Mouse (Mus musculus): Measurements from ENCODE around the gene Gnb5. TPM values are rescaled to one million over a fixed set of nuclear protein-coding genes. Genes with fewer than 3 reads are reported as not detected.

The Gnb5 gene
- polyA plus RNA-seq, 1 experiment = 24.0 TPM

DNA sequence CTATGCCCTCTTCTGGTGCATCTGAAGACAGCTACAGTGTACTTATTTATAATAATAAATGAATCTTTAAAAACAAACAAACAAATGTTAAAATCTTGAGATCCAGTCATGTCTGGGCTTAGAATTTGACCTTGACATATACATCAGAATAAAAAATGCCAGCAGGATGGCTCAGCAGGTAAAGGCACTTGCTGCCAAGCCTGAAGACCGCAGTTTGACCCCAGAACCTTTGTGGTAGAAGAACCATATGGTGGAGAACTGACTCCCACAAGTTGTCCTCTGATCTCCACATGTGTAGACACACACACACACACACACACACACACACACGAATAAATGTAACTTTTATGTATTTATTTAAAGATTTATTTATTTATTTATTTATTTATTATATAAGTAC is 3.1 kb upstream of the Gnb5 start:
- Histone ChIP-seq H3K27ac (ENCODE audit: insufficient read depth, low read length) (no peak overlapping the region), H3K4me1 (ENCODE audit: control insufficient read depth, insufficient read depth, low read length) (no peaks in the 10 kb centered on the region), H3K4me3 (ENCODE audit: insufficient read depth, low read length) (no peak overlapping the region)
- TF ChIP-seq POLR2A (IDR thresholded peaks at IDR 0.05; ENCODE audit: low read depth, low read length) (no peak), CTCF (IDR thresholded peaks at IDR 0.05; ENCODE audit: borderline replicate concordance, insufficient read depth, low read length) (no peak)

DNA sequence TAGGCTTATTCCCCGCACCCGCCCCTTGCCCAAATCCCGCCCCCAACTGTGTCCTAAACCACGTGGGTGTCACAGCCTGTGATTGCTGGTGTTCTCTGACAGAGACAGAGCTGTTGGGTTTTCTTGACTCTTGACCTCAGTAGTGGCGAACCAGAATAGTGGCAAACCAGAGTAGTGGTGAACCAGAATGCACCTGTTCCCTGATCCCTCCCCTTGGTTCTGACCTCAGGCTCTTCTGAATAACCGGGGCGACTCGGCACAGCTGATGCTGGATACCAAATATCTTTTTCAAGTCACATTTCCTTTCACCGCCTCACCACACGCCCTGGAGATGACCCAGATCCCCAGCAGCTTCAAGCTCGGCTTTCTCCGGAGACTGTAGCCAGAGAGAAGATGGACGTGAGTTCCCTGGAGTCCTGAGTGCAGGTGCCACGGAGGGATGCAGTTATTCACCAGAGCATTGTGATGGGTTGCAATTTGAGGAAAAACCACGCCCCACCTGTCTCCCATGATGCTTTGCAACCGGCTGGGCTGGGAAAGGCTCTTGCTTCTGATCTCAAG is 2.3 kb upstream of the Gnb5 start:
- H3K4me1 ChIP-seq (ENCODE audit: control insufficient read depth, insufficient read depth, low read length) = no peaks in the 10 kb centered on the region
- no peak overlapping the region for H3K27ac ChIP-seq (ENCODE audit: insufficient read depth, low read length)
- TF ChIP-seq CTCF (IDR thresholded peaks at IDR 0.05; ENCODE audit: borderline replicate concordance, insufficient read depth, low read length) (no peak), POLR2A (IDR thresholded peaks at IDR 0.05; ENCODE audit: low read depth, low read length) (no peak)
- H3K4me3 ChIP-seq (ENCODE audit: insufficient read depth, low read length) = no peak overlapping the region

DNA sequence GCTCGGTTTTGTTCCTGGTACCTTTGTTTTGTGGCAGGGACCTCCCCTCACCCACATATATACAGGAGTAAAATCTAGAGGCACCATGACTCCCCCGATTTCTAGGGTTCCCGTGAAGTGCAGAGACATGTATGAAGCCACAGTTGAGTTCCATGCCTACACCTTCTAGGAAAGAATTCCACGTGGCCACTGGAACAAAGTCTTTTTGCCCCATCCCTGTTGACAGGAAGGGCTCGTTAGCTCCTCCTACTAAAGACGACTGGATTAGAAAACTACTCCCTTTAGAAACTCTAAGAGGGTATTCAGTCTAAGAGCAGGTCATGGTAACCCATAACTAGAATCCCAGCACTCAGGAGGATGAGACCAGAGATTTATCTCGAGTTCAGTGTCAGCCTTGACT is 1.8 kb upstream of the Gnb5 start:
- no peak for TF ChIP-seq CTCF (IDR thresholded peaks at IDR 0.05; ENCODE audit: borderline replicate concordance, insufficient read depth, low read length)
- TF ChIP-seq POLR2A (IDR thresholded peaks at IDR 0.05; ENCODE audit: low read depth, low read length) = no peak
- Histone ChIP-seq H3K4me1 (ENCODE audit: control insufficient read depth, insufficient read depth, low read length) (no peaks in the 10 kb centered on the region), H3K27ac (ENCODE audit: insufficient read depth, low read length) (no peak overlapping the region), H3K4me3 (ENCODE audit: insufficient read depth, low read length) (no peak overlapping the region)

DNA sequence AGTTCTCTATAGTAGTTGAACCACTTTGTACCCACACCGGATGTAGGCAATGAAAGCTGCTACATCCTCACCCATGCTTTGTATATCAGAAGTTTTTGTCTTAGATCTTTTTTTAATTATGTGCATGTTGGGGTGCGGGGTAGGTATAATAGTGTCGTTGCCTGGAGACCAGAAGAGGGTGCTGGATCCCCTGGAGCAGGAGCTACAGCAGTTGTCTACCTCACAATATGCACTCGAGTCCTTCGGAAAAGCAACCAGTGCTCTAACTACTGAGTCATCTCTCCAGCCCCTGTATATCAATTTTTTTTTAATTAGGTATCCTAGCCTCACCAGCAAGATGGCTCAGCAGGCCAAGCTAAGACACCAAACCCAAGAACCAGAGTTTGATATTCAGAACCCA is 927 bp downstream of the Gnb5 start:
- TF ChIP-seq CTCF (IDR thresholded peaks at IDR 0.05; ENCODE audit: borderline replicate concordance, insufficient read depth, low read length) (no peak), POLR2A (IDR thresholded peaks at IDR 0.05; ENCODE audit: low read depth, low read length) (no peak)
- H3K27ac ChIP-seq (ENCODE audit: insufficient read depth, low read length) = no peak overlapping the region
- H3K4me3 ChIP-seq (ENCODE audit: insufficient read depth, low read length) = no peak overlapping the region
- no peaks in the 10 kb centered on the region for H3K4me1 ChIP-seq (ENCODE audit: control insufficient read depth, insufficient read depth, low read length)

DNA sequence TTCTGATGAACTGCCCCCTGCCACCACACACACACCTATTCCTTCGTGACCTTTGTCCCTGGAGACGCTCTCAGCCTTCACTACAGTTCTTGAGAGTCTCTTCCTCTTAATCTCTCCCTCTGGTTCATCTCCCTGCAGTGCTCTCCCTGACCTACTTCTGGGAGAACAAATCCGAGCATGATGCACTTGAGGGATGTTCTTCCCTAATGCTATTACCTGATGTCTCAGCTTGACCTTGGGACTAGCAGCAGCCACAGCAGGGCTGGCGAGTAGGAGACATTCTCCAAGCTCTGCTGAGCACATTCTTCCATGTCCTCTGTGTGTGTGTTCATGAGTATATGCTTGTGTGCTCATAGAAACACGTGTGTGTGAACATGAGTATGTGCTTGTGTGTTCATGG is 2.5 kb downstream of the Gnb5 start:
- no peaks in the 10 kb centered on the region for H3K4me1 ChIP-seq (ENCODE audit: control insufficient read depth, insufficient read depth, low read length)
- TF ChIP-seq CTCF (IDR thresholded peaks at IDR 0.05; ENCODE audit: borderline replicate concordance, insufficient read depth, low read length) (no peak), POLR2A (IDR thresholded peaks at IDR 0.05; ENCODE audit: low read depth, low read length) (no peak)
- H3K27ac ChIP-seq (ENCODE audit: insufficient read depth, low read length) = no peak overlapping the region
- H3K4me3 ChIP-seq (ENCODE audit: insufficient read depth, low read length) = no peak overlapping the region

DNA sequence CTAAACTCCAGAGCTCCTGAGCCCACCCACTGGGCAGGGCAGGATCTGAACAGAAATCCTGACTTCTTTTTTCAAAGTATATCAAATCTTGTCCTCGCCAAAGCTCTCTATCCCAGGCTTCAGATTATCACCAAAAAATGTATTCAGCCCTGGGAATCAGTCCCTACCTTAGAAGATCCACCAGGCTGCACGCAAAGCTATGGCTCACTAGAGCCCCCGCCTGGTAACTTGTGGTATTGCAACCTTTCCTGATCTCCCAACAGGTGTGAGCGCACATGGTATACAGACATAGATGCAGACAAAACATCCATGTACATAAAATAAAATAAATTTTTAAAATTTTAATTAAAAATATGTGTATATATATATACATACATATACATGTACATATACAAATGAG is 5.9 kb downstream of the Gnb5 start:
- Histone ChIP-seq H3K4me1 (ENCODE audit: control insufficient read depth, insufficient read depth, low read length) (0 out of 2 replicates have a peak, but pooled peaks cover 3% of the 10 kb centered on the region), H3K27ac (ENCODE audit: insufficient read depth, low read length) (no peak overlapping the region), H3K4me3 (ENCODE audit: insufficient read depth, low read length) (no peak overlapping the region)
- TF ChIP-seq POLR2A (IDR thresholded peaks at IDR 0.05; ENCODE audit: low read depth, low read length) = no peak
- TF ChIP-seq CTCF (IDR thresholded peaks at IDR 0.05; ENCODE audit: borderline replicate concordance, insufficient read depth, low read length) = peak; percentile 43; the same call in 1 of the 2 replicates

DNA sequence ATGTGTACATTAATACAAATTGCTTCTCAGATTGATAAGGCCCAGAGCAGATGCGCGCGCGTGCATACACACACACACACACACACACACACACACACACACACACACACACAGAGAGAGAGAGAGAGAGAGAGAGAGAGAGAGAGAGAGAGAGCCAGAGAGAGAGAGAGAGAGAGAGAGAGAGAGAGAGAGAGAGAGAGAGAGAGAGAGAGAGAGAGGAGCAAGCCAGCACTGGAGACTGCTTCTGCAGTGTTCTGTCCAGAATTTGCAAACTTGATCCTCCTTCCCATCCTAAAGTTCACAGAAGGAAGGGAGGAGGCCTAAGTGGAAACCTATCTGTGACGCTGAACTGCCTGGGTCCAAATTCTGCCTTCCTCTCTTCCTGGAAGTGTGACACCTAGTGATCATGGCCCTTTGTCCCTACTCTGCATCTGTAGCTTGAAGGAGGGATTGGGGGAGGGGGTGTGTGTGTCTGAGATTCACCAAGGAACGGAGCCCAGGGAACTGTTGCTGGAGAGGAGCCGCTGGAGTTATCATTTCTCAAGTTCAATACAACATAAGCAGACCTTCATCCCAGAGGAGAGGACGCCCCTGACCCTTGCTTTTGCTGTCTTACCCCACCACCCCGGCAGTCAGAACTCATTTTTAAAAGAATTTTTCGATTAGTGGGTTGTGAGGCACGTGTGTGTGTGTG is 7.2 kb downstream of the Gnb5 start:
- H3K4me1 ChIP-seq (ENCODE audit: control insufficient read depth, insufficient read depth, low read length) = 0 out of 2 replicates have a peak, but pooled peaks cover 5% of the 10 kb centered on the region
- H3K27ac ChIP-seq (ENCODE audit: insufficient read depth, low read length) = no peak overlapping the region
- TF ChIP-seq CTCF (IDR thresholded peaks at IDR 0.05; ENCODE audit: borderline replicate concordance, insufficient read depth, low read length) (no peak), POLR2A (IDR thresholded peaks at IDR 0.05; ENCODE audit: low read depth, low read length) (no peak)
- peak overlapping the region; percentile 10; the same call in 1 of the 2 replicates for H3K4me3 ChIP-seq (ENCODE audit: insufficient read depth, low read length)

DNA sequence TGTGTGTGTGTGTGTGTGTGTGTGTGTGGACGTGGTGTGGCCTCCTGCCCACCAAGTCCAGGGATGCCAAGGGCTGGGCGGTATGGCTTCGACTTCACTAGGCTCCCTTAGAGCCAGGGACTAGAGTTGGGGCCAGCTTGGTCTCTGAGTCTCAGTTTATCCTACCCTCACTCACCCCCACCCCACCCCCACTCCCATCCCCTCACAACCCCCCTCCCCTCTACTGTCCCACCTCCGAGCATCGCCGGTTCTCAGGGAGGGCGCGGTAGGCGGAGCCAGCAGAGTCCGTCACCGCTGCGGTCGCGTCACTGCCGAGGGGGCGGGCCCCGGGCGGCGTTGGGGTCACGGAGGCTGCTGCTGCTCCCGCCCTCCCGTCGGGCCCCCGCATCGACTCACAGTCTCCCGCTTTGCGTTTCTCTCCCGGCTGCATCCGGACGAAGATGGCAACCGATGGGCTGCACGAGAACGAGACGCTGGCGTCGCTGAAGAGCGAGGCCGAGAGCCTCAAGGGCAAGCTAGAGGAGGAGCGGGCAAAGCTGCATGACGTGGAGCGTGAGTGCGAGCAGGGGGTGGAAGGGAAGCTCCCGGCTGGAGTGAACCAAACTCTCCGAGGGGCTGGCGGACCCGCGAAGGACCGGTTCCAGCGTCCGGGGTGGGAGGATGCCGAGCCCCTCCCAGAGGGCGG is 7.9 kb downstream of the Gnb5 start:
- no peak for TF ChIP-seq CTCF (IDR thresholded peaks at IDR 0.05; ENCODE audit: borderline replicate concordance, insufficient read depth, low read length)
- peak; percentile 67 for TF ChIP-seq POLR2A (IDR thresholded peaks at IDR 0.05; ENCODE audit: low read depth, low read length)
- Histone ChIP-seq H3K27ac (ENCODE audit: insufficient read depth, low read length) (peak overlapping the region; percentile 34; the same call in 1 of the 2 replicates), H3K4me3 (ENCODE audit: insufficient read depth, low read length) (peak overlapping the region; percentile 66), H3K4me1 (ENCODE audit: control insufficient read depth, insufficient read depth, low read length) (0 out of 2 replicates have a peak, but pooled peaks cover 5% of the 10 kb centered on the region)

DNA sequence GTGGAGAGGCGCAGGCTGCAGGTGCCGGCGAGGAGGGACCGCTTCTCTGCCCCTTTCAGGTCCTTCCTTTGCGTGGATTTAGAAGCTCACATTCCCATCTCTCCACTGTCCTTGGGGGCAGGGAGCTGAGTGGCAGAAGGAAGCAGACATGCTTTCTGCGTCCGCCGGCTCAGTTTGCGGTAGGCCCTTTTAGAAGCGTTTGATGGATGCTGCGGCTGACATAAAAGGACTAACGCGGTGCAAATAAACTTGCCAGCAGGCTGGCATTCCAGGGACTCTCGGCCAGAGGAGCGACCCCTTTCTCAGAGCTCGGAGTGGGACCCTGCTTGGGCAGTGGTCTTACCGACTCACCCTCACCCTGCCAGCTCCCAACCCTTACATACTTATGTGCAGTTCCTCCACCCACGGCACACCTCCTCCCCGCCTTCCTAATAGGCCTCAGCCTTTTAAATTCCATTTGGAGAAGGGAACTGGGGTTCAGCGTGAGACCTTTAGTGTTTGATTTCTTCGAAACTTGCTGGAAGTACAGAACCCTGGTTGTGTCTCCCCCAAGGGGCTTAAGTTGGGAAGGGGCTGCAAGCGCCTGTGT is 8.5 kb downstream of the Gnb5 start:
- Histone ChIP-seq H3K4me1 (ENCODE audit: control insufficient read depth, insufficient read depth, low read length) (0 out of 2 replicates have a peak, but pooled peaks cover 5% of the 10 kb centered on the region), H3K4me3 (ENCODE audit: insufficient read depth, low read length) (peak overlapping the region; percentile 66), H3K27ac (ENCODE audit: insufficient read depth, low read length) (peak overlapping the region; percentile 34; the same call in 1 of the 2 replicates)
- TF ChIP-seq CTCF (IDR thresholded peaks at IDR 0.05; ENCODE audit: borderline replicate concordance, insufficient read depth, low read length) (no peak), POLR2A (IDR thresholded peaks at IDR 0.05; ENCODE audit: low read depth, low read length) (no peak)
